Mouse (Mus musculus) left cerebral cortex, postnatal 25 days (tissue): ENCODE measurements around the gene Gpsm3. TPM values are rescaled to one million over a fixed set of nuclear protein-coding genes. Genes with fewer than 3 reads are reported as not detected.
A peak's percentile ranks its signal among the peaks of the same experiment; 100 is the strongest.

Experiments
- DNase-seq, 2 experiments: peaks; one replicate each; pipeline ENCODE4 v3.0.0; 2022; ENCODE audit warnings: low spot score in 2 of 2, mixed read lengths in 1 of 2
- intact Hi-C: fragments of 180-260 bp; cut with DNase I; formaldehyde crosslinking; loops from one replicate; pipeline ENCODE4 v1.15.1; 2025
- total RNA-seq, 2 experiments: library from RNA; stranded (reverse); gene quantifications; 2 replicates each; pipeline ENCODE4 v1.2.3; 2021

Gpsm3 gene
- total RNA-seq, 2 experiments from 2014 or later: 1.9 to 2.9 TPM

DNA sequence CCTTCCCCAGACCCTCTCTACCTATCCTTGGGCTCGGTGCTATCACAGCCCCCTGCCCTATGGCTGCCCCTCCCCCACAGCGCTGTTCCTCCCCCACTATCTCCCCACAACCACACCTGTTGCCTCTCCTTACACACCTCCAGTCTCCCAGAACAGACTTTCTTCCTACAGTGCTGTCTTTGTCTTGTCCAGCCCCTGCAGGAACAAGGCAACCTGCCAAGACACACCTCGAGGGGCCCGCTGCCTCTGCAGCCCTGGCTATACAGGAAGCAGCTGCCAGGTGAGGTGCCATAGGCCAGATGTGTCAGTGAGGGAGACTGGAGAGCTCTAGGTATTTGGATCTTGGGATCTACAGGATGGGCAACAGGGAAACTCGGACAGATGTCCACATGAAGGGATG, 13.0 kb upstream of the Gpsm3 start:
- intact Hi-C loops: no loop called here
- no peak for DNase-seq

DNA sequence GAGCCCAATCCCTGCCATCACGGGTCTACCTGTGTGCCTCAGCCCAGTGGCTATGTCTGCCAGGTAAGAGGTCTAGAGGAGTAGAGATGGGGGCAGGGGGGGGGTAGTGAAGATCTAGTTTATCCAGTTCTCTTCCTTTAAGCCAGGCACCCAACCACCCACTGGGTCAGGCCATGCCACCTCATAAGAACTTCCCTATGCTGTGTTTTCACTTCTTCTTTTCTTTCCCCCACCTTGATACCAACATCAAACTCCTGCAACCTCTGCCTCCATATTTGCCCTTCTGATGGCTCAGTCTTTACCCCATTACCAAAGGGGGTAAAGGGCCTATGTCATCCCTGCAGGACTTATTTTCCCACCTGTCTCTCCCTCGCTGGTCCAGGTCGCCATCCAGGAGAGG, 11.5 kb upstream of the Gpsm3 start:
- DNase-seq: no peak
- intact Hi-C loops: no loop called here

DNA sequence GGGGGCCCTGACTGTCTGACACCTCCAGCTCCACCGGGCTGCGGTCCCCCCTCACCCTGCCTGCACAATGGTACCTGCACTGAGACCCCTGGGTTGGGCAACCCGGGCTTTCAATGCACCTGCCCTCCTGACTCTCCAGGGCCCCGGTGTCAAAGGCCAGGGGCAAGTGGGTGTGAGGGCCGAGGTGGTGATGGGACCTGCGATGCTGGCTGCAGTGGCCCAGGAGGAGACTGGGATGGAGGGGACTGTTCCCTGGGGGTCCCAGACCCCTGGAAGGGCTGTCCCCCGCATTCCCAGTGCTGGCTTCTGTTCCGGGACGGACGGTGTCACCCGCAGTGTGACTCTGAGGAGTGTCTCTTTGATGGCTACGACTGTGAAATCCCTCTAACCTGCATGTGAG, 7.1 kb upstream of the Gpsm3 start:
- intact Hi-C loops: no loop called here
- DNase-seq: no peak

DNA sequence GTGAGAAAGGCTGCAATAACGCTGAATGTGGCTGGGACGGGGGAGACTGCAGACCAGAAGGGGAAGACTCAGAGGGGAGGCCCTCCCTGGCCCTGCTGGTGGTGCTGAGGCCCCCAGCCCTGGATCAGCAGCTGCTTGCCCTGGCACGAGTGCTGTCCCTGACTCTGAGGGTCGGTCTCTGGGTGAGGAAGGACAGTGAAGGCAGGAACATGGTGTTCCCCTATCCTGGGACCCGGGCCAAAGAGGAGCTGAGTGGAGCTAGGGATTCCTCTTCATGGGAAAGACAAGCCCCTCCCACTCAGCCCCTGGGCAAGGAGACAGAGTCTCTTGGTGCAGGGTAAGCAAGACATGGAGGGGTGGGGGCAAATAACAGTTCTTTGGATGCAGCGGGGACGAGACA, 6.2 kb upstream of the Gpsm3 start:
- DNase-seq: no peak
- intact Hi-C loops: no loop called here

DNA sequence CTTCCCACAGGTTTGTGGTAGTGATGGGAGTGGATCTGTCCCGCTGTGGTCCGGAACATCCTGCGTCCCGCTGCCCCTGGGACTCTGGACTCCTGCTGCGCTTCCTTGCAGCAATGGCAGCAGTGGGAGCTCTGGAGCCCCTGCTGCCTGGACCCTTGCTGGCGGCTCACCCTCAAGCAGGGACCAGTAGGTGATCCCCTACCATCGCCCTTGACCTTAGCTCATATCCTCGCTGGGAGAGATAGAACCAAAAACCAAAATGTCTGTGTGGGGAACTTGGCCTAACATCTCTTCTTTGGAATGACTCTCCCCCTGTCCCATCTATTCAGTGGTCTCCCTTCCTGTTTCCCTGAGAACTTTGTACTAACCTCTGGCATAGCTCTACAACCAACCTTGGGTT, 5.8 kb upstream of the Gpsm3 start:
- intact Hi-C loops: no loop called here
- DNase-seq: no peak

DNA sequence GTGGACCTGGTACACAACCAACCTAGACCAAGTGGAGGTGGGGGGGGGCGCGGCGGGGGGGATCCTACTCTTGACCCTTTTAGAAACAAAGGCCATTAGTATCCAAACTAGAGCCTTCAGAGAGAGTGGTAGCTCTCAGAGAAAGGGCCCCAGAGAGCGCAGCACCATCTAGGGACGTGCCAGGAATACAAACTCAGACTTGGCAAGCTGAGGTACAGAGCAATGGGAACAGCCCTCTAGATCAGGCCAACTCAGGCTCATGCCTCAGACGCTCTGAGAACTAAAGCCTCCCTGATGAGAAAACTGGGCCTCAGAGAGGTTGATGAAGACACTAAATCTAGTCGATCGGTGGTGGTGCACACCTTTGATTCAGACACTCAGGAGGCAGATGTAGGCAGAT, 4.5 kb upstream of the Gpsm3 start:
- intact Hi-C loops: no loop called here
- peak in 1 of 2 experiments; percentile 47 for DNase-seq

DNA sequence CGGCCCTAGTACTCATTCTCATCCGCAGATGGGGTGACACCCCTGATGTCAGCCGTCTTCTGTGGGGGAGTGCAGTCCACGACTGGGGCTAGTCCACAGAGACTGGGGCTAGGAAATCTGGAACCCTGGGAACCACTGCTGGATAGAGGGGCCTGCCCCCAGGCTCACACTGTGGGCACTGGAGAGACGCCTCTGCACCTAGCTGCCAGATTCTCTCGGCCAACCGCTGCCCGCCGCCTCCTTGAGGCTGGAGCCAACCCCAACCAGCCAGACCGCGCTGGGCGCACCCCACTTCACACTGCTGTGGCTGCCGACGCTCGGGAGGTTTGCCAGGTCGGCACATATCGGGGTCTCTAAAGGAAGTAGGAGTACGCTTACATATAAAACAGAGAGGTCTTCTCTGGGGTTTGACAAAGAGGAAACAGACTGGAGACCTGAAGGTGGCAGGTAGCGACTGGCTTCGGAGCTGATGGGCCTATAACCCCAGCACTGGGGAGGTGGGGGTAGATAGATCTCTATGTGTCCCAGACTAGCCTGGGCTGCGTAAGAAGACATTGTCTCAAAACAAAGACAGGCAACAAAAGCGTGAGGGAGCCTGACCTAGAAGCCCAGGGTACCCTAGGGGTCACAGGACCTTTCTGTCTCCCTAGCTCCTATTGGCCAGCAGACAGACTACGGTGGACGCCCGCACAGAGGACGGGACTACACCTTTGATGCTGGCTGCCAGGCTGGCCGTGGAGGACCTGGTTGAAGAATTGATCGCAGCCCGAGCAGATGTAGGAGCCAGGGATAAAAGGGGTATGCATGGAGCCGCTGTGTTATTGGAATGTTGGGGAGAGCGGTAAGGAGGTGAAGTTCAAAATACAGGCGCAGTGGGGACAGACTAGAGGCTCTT, 3.5 kb upstream of the Gpsm3 start:
- DNase-seq: no peak
- intact Hi-C loops: no loop called here

DNA sequence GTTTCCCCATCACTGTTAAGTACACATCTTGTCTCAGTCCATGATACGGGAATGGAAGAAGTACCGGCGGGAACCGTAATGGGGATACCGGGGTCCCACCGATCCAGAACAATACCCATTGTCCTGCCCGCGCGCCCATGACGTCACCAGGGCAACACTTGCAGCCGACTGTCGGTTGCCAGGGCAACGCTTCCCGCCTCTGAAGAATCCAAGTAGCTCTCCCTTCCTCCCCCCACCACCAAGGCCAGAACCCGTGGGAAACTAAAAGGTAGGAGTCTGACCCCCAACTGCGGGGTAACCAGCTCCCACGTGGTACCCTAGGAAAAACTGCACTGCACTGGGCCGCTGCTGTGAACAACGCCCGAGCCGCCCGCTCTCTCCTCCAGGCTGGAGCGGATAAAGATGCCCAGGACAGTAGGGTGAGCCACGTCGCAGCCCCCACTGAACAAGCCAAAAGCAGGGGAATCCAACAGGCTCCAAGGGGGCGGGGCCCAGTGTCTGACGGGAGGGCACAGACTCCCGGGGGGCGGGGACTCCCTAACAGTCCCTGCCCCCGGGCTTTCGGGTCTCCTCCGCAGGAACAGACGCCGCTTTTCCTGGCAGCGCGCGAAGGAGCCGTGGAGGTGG, 2.7 kb upstream of the Gpsm3 start:
- intact Hi-C loops: loop anchor here (1.0 kb wide), 1 partner anchor 465 kb away; the partner anchor contains the start of gene Brd2
- DNase-seq: peak; percentile 90 to 92

DNA sequence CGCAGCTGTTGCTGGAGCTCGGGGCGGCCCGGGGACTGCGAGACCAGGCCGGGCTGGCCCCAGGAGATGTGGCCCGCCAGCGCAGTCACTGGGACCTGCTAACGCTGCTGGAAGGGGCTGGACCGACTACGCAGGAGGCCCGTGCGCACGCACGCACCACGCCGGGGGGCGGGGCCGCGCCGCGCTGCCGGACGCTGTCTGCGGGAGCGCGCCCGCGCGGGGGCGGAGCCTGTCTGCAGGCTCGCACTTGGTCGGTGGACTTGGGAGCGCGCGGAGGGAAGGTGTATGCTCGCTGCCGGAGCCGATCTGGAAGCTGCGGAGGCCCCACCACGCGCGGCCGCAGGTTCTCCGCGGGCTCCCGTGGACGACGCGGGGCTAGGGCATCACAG, 2.2 kb upstream of the Gpsm3 start:
- peak; percentile 99 for DNase-seq
- intact Hi-C loops: loop anchor here (1.0 kb wide), 1 partner anchor 465 kb away; the partner anchor contains the start of gene Brd2

DNA sequence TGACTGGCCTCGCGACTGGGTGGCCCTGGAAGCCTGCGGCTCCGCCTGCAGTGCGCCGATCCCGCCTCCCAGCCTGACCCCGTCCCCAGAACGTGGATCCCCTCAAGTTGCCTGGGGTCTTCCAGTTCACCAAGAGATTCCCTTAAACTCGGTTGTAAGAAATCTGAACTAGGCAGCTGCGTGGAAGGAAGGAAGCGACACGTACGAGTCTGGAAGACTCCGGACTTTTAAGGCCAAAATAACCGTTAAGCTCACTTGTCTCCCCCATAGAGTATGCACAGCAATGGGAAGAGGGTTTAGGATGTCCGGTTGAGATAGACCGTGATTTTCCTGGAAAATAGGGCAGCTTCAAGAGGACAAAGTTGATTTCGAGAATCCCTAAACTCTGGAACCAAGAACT, 1.8 kb upstream of the Gpsm3 start:
- DNase-seq: no peak
- intact Hi-C loops: loop anchor here (1.0 kb wide), 1 partner anchor 466 kb away; the partner anchor contains the start of gene Brd2

DNA sequence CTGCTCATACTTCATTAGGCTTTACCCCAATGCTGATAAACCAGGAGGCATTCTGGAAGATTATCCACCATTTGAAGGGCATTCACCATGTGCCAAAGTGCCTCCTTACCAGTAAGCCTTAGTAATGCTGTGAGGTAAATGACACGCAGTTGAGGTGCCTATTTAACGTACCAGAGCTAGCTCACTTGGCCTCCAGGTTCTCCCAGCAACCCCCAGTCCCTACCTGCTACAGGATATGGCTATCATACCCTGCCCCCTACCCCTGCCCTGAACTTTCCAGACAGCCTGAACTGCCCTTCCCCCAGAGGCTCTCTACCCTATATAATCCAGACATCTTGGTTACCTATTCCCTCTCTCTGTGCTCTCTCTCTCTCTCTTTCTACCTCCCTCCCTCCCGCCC, 839 bp upstream of the Gpsm3 start:
- no peak for DNase-seq
- intact Hi-C loops: no loop called here

- no peak for DNase-seq
- intact Hi-C loops: no loop called here
These were observed 400 bp upstream of the Gpsm3 start for GRCm38 (mm10) chr17:34589206-34589605.

DNA sequence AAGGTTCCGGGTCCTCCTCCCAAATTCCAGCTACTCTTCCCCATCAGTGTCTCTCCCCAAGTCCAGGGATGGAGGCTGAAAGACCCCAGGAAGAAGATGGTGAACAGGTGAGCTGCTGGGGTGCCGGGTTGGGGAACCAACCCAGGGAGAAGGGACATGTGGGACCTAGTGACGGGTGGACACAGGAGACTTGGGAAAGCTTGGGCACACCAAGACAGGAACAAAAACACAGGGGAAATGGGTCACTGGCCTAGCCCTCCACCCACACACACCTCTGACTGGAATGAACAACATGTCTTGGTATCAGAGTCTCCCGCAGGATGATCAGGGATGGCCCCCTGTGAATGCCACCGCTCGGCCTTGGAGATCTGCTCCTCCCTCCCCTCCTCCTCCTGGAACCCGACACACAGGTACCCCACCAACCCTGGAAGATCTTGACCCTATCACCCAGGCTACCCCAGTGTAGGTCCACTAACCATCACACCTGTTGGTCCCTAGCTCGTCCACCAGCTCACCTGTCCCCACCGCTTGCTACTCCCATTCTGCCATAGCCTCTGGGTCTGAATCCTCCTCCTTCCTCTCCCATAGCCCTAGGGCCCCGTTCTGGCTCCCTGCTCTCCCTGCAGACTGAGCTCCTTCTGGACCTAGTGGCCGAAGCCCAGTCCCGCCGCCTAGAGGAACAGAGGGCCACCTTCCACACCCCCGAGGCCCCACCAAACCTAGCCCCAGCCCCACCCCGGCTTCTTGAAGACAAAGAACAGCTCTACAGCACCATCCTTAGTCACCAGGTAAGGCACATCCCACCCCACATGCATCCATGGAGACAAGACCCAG, 765 bp downstream of the Gpsm3 start:
- intact Hi-C loops: loop anchor here (5.0 kb wide), 1 partner anchor 37 kb away; the partner anchor contains the start of genes Ppt2 and Prrt1

DNA sequence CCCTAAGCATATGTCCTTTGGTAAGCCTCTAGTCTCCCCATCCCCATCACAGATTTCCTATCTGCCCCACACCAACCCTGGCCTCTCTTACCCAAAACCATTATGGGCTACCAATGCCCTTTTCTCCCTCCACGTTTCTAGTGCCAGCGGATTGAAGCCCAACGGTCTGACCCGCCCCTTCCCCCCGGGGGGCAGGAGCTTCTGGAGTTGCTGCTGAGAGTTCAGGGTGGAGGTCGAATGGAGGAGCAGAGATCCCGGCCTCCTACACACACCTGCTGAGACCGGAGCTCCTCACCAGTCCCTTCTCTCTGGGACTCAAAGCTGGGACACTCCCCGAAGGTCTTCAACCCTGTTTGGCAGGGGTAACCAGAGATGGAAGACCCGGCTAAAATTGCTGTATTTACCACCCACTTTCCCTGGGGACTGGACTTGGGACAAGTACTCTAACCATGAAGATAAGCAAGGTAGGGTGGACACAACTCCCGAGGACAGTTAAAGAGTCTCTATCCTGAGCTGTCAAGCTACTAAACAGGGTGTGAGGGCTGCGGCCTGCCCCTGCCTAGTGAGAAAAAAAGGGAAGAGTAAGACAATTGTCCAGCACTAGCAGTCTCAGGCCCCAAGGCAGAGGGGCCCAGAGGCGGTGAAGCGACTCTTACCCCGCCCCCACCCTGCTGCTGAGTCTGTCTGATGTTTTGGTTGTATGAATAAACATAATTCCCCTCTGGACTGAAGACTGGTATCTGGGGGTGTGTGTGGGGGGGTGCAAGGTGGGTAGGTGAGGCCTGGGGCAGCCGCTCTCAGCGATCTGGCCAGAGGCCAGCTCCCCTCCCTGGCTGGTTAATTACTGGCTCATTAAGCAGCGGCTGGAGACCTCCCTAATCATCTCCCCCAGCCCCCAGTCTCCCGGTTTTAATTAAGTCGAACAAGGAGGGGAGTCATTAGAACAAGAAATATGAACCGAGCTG, 1.7 kb downstream of the Gpsm3 start, which contains the start of gene Pbx2:
Gene Pbx2 (plus strand): TSS at position 238 of the 965 bp plus-strand sequence.
- intact Hi-C loops: loop anchor here (5.0 kb wide), 1 partner anchor 36 kb away; the partner anchor contains the start of genes Ppt2 and Prrt1
- peak in 1 of 2 experiments; percentile 32 for DNase-seq

More for the DNA sequence above, 765 bp downstream of the Gpsm3 start:
- DNase-seq: no peak

GRCm38 (mm10) chr17:34591994-34592375, 2.4 kb downstream of the Gpsm3 start:
- DNase-seq: peak; percentile 78 to 82
- intact Hi-C loops: loop anchor here (5.0 kb wide), 1 partner anchor 35 kb away; the partner anchor contains the start of genes Ppt2 and Prrt1

DNA sequence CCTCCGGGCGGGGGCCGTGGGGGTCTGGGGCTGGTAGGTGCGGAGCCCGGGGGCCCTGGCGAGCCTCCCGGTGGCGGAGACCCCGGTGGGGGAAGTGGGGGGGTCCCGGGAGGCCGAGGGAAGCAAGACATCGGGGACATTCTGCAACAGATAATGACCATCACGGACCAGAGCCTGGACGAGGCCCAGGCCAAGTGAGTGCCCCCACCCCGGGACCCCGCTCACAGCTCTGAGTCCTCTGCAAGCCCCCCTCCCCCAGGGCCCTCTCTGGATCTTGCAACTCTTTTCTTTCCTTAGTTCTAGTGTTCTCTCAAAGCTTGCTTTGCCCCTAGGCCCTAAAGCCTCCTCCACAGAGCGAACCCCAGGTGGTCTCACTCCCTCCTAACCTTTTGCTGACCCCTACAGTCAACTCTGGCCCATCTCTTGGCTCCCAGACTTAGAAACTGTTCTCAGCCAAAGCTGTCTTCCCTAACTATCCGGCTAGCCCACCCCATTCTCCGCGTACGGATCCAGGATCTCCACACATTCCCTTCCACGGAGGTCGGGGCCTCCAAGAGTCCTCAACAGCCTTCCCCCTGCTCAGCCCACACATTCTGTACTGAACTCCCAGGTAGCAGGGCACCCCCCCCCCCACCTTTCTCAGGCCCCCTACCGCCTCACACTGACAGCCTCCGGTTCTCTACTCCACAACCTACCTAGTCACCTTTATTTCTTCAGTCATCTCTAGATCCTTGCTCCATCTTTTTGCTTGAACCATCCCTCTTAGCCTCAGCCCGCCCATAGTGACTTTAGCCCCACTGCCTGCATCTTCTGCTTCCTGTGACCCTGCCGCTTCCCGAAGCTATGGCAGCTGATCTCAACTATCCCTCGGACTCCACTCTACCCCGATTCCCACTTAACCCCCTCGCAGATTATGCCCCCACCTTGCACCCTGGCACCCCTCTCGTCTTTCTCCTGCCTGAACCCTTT, 3.3 kb downstream of the Gpsm3 start:
- peak in 1 of 2 experiments; percentile 48 for DNase-seq
- intact Hi-C loops: loop anchor here (5.0 kb wide), 1 partner anchor 34 kb away; the partner anchor contains the start of genes Ppt2 and Prrt1
